Mouse (Mus musculus) fat pad, adult 2 months (tissue): ENCODE measurements at regions not wholly inside any gene's neighbourhood (a gene's known extent, or its start where the extent isn't known, plus 50 kb on each side); places are given as distances from the start of the nearest gene placed in this dataset.
"Not testable (repeated sequence)": the region's sequence is repeated elsewhere in the genome, so short reads cannot be mapped to it uniquely, and the experiment has no call there.

ENCODE experiments used
- DNase-seq: peaks from one replicate; pipeline ENCODE4 v3.0.0-alpha.2; 2011; ENCODE audit warnings: low read depth, low spot score; ENCODE audit errors: extremely low read depth

DNA sequence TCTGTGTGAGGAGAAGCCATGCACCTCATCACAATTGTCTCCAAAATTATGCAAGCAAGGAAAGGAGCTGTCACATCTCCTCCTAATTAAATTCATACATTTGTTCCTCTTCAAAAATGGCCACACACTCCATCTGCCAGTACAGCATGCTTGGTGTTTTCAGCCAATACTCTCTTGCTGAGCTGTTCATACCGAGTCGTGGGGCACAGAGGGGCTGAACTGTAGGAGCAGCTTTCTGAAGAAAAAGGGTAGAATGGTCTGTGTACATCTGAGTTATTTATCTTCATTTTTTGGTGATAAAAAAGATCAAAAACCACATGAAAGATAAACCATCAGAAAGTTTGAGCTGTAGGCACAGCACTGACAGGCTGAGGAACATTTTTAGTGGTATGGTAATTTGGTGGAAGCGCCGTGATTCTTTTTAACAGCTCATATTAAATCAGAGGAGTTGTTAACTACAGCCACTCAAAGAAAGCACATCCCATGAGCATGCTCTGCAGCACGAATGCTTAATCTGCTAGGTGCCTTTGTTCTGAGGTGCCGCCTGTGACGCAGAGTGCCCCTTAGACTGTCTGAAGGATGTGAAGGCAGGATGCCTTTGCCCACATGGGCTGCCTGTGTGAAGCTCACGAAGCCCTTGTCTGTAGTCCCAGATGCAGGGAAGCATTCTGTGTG is 573.8 kb downstream of the Dcdc2c start:
- no peak for DNase-seq

DNA sequence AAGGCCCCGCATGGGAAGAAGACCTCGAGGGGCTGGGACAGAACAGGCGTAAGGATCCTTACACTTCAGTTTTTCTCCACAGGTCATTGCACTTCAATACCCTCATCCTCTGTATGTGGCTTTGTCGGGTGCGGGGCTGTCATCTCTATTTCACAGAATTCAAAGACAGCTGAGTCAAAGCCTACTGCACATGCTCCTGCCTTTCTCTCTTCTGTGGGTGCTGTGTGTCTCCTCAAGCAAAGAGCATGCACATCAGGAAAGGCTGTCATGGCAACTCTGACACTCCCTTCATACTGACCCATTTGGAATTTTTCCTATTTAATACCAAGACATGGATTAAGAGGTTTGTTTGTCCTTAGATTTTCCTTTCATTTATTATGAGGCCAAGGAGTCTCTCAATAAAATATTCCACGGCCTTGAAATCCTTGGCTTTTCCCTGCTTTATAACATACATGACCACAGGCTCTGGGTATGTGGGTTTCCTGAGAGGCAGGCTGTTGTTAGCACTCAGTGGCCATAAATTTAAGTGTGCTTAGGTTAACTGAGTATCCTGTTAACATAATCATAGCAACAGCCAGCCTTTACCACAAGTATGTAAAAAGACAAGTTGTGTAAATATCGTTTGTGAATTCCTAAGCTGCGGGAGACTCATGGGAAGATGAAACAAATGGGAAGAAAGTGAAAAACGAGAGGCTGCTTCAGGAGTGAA is 574.5 kb downstream of the Dcdc2c start:
- DNase-seq, result no peak

DNA sequence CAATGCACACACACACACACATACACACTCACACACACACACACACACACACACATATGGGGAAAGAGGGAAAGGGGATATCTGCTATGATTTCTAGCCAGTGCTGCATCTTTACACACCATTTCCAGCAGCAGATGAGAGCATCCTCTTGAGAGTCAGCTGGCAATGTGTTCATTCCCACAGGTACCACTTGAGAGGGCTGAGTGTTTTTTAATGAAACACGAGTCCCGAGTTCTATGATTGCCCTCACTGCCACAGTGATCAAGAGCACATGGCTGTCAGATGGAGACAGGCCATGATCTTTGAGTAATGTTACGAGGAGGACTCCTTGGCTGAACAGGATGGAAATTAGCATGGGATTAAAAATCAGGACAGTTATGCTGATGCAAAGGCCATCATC is 589.3 kb downstream of the Dcdc2c start:
- no peak for DNase-seq

DNA sequence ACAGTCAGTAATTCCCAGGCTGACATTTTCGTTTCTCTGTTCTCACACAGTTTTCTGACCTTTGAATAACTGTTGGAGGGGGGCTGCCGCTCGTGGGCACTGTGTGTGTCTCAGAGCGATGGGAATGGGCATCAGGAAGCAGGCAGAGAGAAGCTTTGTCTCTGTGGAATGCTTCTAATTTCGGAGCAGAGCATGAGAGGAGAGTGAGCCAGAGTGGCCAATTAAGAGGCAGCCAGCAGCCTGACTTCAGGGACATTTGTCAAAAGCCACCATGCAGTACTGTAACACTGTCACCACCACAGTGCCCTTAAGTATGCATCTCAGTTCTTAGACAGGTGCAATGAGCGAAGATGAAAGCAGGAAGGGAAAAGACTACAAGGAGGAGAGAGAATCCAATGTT is 592.1 kb downstream of the Dcdc2c start:
- DNase-seq, result no peak

DNA sequence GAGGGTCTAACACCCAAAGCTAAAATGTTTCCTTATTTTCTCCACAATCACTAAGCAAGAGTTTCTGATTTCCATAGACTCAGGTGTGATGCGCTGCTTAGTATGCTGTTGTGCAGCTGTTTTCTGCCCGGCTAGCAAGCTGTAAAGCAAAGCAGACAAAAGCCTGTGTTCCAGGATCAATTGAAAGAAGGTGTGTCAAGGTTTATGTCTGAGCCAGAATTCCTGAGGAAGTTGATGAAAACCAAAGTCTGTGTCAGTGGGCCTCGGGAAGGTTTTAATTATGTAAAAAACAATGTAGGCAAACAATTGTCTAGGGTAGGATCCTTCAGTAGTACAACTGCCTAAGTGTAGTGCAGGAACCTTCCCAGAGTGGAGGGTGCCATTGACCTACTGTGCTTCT is 604.6 kb downstream of the Dcdc2c start:
- no peak for DNase-seq

DNA sequence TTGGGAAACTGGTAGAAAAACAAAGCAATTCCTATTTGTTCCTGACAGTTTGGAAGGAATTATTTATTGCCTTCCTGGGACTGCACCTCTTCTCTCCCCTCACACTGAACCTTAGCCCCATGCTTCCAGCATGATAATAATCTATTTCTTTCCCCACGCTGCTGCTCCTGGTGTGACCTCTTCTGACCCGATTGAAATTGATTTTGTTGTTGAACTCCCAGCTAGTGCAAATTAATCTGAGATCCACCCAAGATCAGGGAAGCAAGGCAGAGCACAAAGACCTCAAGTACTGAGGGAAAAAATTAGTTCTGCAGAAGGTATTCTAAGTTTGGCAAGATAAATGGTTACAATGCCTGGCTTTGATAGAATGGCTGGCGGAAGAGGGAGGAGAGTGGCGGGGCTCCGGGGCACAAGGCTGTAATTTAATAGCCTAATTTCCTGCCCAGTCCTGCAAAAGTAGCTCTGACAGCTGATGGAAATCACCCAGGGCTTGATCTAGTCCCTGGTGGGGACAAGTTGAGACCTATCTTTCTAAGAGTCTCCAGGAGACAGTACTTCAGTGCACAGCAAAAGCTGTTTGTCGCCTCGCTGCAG is 604.6 kb upstream of the Sox11 start:
- DNase-seq, result peak; percentile 46

DNA sequence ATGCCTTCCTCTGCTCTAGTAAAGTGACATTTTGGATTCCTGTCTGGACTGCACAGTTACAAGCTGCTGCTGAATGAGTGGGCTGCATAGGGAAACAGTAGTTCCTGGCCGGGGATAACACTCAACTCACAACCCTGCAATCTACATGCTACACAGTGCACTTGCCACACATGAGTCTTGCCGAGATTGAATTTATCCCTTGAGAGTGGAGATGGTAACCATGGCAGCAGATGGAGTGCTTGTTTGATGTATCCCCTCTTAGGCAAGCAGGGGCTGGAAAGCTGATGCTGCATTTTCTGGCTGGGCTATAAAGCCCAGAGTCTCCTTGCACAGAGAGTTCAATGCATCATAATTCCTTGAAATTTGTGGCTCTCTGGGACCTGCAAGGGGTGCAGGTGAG is 603.0 kb upstream of the Sox11 start:
- DNase-seq, result no peak

DNA sequence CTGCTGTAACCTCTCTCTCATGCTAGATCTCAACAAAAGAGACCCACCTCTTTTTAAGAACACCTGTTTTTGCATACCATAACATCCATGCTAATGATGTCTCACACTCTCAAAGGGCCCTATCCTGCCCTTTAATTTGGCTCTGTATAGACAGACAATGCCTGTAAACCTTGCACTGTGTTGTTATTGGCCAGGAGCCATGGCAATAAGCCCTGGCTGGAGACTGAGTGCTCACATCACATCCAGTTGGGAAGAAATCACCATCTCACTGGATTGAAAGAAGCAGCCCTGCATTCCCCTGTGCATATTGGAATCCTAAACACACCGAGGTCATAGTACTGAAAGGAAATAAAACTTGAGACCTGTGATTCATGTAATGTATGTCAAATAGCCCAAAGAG is 598.7 kb upstream of the Sox11 start:
- DNase-seq, result peak; percentile 13

DNA sequence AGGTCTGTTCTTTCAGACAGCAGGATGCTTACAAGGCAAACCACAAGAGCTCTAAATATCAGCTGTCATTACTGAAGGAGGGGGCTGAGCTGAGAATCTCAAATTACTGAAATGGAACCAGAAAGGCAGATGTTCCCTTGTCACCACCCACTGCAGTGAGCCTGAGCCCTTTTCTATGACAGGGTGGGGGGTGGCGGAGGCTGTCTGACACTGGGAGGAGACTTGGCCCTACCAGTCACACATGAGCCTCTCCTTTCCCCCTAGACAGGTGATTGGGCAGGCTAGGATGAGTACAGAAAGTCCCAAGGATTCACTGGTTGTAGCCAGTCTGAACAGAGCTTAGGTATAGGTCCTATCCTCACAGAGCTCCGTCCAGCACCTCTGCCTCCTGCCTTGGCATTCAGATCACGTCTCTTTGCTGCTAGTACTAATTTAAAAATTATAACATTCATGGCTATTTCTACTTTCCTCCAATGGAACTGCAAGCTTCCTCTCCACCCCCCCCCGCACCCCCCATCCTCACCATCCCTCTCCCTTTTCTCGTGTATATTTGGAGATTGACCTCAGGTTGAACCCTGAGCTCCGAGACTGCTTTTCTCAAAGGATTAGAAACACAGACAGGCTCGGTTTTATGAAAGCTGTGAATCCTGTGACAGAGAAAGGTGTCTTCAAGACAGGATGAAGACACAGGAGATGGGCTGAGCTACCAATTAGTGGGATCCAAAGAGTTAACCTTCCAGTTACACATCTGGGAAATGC is 590.2 kb upstream of the Sox11 start:
- DNase-seq, result no peak

DNA sequence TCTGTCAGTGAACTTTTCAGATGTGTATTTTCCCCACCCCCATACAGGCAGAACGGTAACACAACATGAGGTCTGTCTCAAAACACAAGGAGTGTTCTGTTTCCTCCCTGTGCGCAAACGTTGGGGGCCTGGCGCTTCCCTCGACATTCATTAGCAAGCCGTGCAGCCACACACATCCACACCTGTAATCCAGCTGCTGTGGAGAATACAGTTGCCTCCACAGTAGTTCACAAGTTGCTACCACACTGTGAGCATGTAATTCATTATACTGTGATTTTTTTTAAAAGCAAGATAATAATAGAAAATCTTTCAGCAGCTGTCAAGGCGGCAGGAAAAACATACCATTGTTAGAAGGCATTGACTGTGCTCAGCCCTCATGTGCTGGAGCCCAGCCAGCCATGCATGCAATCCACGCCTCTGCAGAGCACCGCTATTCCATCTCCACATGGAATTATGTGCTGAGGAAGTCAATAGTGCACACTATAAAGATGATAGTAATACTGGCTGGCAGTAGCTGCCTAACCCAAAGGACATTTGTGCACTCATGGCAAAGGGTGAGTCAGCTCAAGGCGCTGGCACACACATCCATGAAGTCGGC is 586.1 kb upstream of the Sox11 start:
- no peak for DNase-seq

DNA sequence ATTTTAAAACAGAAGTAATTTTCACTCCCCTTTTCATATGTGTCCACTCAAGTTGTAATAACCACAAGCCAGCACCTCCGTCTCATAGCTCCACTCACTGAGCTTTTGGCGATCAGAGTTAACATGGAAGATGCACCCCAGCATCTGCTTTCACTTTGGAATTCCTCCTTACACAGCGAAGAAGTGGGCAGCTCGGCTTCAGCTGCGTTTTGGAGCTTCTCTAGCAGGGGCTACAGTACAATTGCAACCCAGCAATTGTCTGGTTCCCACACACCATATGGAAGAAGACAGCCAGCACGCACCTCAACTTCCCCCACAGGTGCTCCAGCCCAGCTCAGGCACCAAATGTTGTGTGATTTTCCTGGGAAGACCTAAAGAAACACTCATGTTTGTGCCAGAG is 584.4 kb upstream of the Sox11 start:
- no peak for DNase-seq

DNA sequence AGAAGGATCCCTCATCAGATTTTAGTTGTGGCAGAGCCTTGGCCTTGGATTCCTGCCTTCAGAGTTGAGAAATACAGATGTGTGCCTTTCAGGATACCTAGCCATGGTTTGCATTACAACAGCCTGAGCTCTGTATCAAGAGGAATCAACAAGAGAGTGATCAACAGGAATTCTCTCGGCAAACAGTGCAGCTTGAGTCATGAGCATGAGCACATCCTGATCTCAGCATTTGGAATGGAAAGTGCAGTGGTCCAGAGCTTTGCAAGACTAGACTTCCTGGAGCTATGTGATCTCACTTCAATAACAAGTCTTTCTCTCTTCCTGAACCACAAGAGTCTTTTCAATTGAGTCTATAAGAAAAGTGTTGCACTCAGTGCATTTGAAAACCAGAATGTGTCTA is 578.2 kb upstream of the Sox11 start:
- no peak for DNase-seq

DNA sequence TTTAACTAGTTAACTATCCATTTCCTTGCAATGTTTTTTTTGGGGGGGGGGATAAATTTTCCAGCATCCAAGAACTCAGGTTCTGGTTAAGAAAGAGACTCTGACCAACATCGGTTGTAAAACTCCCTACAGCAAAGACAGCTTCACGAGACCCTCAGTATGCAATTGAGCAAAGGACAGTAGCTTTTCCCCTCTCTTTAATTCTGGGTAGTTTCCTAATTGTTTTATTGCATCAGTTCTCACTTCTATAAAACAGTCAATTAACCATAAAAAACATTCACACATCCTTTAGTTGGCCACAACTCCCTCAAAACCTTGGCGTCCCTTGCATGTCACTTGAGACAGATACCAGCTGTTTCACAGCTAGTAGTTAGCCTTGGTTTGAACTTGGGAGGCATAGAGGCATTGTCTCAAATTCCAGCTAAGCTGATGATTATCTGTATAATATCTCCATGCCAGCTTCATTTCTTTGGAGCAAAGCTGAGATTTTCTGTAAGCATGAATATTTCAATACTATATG is 574.1 kb upstream of the Sox11 start:
- DNase-seq, result no peak

DNA sequence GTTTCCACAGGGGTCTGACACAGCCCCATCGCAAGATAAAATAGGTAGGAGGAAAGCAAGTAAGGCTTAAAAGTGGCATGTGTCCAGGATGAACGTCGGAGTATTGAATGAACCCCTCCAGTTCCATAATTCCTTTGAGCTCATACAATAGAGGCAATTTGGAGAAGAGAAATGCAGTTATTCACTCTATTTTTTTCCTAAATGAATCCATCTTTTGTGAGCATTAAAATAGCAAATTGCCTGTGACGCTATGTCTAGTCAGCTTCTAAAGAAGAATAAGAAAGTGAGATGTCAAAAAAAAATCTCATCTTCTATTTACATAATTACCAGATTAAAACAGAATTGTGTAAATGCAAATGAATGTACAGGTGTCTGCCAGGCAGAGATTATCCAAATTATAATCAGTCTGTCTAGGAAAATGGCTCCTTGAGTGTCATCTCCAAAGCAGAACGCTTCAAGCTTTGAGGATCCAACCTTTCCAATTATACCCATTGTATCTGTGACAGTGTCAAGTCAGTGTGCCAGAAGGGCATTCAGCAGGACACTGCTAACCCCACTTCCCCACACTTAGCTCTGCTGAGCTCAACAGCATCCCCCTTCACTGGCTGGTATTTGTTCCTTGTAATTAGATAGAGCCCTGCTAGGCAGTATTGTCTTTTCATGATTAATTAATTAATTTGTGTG is 567.2 kb upstream of the Sox11 start:
- no peak for DNase-seq

DNA sequence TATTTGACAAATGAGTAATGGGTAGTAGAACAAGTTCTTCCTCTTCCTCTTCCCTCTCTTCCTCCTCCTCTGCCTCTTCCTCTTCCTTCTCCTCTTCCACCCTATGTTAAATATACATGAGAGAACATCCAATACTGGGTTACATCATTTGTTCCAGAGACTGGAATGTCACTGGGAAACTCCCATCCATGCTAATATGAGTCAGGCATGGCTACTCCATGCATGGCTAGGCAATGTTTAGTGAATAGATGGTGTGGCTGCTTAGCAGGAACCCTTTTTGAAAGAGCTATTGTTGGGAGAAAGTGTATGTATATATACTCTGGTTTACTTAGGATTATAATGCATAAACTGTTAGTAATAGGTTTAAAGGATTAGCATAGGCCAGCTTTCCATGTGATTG is 554.3 kb upstream of the Sox11 start:
- not testable (repeated sequence) for DNase-seq

DNA sequence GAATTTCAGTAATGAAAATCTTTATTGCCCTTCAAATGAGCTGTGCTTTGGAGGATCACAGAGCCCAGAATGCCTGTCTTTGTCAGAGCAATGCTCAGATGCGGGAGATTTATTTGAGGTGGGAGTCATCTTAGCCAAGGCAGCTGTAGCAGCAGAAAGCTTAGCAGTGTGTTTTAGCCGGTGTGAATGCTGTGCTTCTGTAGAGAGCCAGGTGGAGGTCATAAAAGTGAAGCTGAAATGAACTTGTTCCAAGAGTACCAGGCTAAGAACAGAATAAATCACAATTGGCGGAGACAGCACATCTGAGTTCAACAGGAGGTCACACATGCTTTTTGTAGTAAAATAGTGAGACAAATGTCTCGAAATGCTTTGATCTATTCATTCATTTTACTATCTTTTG is 539.3 kb upstream of the Sox11 start:
- DNase-seq, result no peak

DNA sequence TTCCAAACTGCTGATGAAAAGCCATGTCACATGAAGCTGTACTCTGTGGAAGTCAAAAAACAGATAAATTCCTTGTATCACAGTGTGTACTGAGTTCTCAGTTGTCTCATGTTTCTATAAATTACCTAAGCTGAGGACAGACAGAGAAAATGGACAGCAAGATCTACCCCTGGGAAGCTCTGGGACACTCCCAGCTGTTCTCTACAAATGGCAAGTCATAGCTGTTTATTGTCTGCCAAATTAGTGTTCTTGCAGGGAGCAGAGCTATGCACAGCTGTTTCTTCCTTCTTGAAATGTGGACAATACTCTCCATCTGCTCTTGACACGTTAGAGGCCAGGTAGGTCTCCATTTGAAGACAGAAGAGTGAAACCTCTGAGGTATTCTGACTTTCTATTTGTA is 524.0 kb upstream of the Sox11 start:
- DNase-seq, result no peak

DNA sequence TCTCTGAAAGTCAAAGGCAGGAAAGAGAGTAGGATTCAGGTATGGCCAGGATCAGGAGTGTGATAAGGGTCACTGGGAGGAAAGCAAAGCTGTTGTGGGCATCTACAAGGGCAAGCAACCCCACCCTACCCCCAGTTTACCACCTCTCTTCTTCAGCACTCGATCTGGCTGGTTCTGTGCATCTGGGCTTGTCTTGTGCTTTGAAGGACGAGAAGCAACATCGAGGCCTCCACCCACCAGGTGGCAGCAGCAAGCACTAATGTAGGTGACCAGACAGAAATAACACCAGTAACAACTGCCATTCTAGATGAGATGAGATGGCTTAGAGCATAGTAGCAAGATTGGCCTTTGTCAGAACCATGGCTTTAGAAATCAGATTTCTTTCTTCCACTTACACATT is 507.2 kb upstream of the Sox11 start:
- no peak for DNase-seq

DNA sequence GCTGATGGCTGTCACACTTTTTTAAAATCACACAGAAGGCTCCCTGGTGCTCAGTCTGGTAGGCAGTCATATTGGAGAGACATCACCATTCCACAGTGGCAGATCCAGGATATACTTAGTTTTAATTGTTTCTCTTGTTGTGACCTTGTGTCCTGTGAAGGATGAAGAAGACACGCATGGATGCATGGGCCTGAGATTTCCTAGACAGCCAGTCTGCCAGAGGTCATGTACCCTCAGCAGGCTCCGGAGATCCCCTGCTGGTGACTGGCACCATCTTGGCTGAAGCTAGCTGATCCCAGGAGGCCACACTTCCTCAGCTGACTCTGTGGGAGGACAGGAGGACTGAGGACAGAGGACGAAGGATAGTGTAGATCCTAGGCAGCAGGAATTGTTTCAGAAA is 506.7 kb upstream of the Sox11 start:
- DNase-seq, result no peak

DNA sequence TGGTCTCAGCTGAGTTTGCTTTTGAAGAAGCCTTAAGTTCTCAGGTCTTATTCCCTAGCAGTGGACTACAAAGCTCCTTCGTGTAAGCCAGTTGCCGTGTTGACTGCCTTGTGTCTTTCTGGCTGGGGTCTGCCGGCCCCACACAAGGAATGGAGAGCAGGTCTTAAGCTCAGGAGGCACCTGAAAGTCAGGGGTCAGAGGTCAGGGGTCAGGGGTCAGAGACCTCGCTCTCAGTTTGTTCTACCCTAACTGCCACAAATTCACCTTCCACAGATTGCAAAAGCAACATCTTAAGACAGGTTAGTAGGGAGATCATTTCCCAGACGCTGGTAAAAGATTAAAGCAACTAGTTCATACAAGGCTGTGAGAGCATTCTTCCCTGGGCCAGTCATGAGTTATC is 505.8 kb upstream of the Sox11 start:
- no peak for DNase-seq

DNA sequence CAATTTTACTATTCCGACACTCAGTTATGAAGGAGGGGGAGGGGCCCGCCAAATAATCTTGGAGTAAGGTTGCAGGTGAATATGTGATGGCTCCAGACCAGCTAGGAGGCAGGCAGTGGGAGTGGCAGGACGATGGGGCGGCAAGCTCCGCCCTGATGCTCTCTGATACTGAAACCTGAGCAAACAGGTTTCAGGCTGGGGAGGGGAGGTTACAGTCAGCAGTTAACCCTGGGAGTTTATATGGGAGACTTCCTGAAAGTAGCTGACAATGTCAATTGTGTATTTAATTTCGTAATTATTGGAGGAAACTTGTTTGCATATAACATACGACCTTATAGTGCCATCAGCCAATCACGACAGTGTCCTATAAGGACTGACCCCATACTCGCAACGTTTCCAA is 505.0 kb upstream of the Sox11 start:
- no peak for DNase-seq
